Mouse (Mus musculus) neural tube, embryonic 11.5 days (tissue): Measurements from ENCODE around the gene Afm. TPM values are rescaled to one million over a fixed set of nuclear protein-coding genes. Genes with fewer than 3 reads are reported as not detected.

Experiments
- ATAC-seq: fragments of 200-750 bp; cut with Nextera tagmentation; 2 replicates; pipeline ENCODE4 v1.8.0; 2017; ENCODE audit warnings: moderate number of reproducible peaks, mild to moderate bottlenecking, moderate TSS enrichment, moderate library complexity; ENCODE audit not compliant: insufficient read depth, low FRiP score, low TSS enrichment
- DNase-seq: peaks from one replicate; pipeline ENCODE4 v3.0.0-alpha.2; 2015; ENCODE audit warnings: low spot score
- H3K27ac ChIP-seq: fragments of 300-500 bp; sonication (generic); 2 replicates; pipeline ENCODE4 v1.5.1; 2014; ENCODE audit warnings: low read depth, mild to moderate bottlenecking, low read length
- H3K27me3 ChIP-seq: fragments of 300-500 bp; sonication (generic); 2 replicates; pipeline ENCODE4 v1.6.1; 2014; ENCODE audit warnings: mild to moderate bottlenecking, low read length, mixed read lengths; ENCODE audit not compliant: control insufficient read depth, insufficient read depth
- H3K36me3 ChIP-seq: fragments of 300-500 bp; sonication (generic); 2 replicates; pipeline ENCODE4 v1.6.1; 2014; ENCODE audit warnings: mild to moderate bottlenecking, low read length, moderate library complexity, mixed read lengths; ENCODE audit not compliant: control insufficient read depth, insufficient read depth
- H3K4me1 ChIP-seq: fragments of 300-500 bp; sonication (generic); 2 replicates; pipeline ENCODE4 v1.6.1; 2014; ENCODE audit warnings: low read length, mixed read lengths; ENCODE audit not compliant: control insufficient read depth, insufficient read depth
- H3K4me2 ChIP-seq: fragments of 300-500 bp; sonication (generic); 2 replicates; pipeline ENCODE4 v1.6.1; 2014; ENCODE audit warnings: low read depth, mild to moderate bottlenecking, moderate library complexity
- H3K4me3 ChIP-seq: fragments of 300-500 bp; sonication (generic); 2 replicates; pipeline ENCODE4 v1.5.1; 2014; ENCODE audit warnings: low read depth, low read length
- H3K9ac ChIP-seq: fragments of 300-500 bp; sonication (generic); 2 replicates; pipeline ENCODE4 v1.6.1; 2014; ENCODE audit warnings: mild to moderate bottlenecking, low read length
- H3K9me3 ChIP-seq: fragments of 300-500 bp; sonication (generic); 2 replicates; pipeline ENCODE4 v1.6.1; 2016; ENCODE audit warnings: low read length; ENCODE audit not compliant: control insufficient read depth
- WGBS: fragments of 180-500 bp; shearing (Covaris S2); extraction: QIAGEN DNeasy Blood & Tissue Kit; methylation state at CpG from one replicate; pipeline ENCODE4 v1.1.7; 2014; 5-methylcytosine and 5-hydroxymethylcytosine counted together
- polyA plus RNA-seq: library from polyadenylated mRNA; unstranded; fragments of >200 nt; fragmentation: Nextera tagmentation; extraction: Ambion mirVana; gene quantifications from 2 replicates; pipeline ENCODE4 v1.2.1, GENCODE M21; 2014

The Afm gene
- polyA plus RNA-seq, 1 experiment from 2014 or later, result not detected

GRCm38 (mm10) chr5:90565205-90565604 is 46.5 kb downstream of the Afm start:
- Histone ChIP-seq H3K9ac (no peak overlapping the region), H3K27me3 (no peaks in the 10 kb centered on the region), H3K4me2 (no peak overlapping the region), H3K36me3 (no peaks in the 10 kb centered on the region), H3K4me1 (no peaks in the 10 kb centered on the region), H3K27ac (no peak overlapping the region), H3K9me3 (no peaks in the 10 kb centered on the region), H3K4me3 (no peak overlapping the region)
- ATAC-seq, result no peak
- WGBS, result 89% methylated on average over 6 of the region's 6 CpGs
- no peak for DNase-seq

DNA sequence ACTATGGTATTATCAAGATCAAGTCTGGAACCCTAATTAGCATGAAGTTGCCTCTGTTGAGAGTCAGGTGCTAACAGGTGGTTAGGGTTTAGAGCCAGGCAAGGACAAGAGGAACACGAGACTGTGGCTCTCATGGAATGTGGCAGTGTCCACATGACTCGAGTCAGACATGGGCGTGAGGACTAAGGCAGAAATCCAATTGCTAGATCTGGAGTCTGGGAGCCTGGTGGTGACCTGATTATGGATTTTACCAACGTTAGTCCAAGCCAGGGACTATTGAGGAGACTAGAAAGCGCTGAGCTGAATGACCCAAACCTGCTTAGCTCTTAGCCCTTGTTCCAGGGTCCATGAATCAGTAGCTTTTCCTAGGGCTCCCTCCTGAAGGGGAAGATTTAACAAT is 49.1 kb downstream of the Afm start:
- Histone ChIP-seq H3K36me3 (no peaks in the 10 kb centered on the region), H3K9me3 (no peaks in the 10 kb centered on the region)
- WGBS, result 80% methylated on average over 5 of the region's 5 CpGs

DNA sequence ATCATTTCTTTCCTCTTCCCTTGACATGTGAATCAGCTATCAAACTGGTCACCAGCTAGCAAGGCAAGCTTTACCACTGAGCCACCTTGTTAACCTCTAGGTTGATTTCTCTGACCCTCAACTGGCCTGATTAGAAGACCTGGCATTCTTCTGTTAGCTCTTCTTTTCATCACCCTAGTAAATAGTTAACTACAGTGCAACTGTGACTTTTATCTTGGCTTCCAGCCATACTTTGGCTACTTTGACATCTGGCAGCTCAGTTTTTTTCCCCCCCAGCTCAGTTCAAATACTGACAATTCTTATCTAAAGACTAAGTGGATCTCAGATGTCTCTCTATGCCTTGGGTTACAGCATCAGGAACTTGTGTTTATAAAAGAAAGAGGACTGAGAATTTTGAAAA is 49.6 kb downstream of the Afm start:
- H3K9ac ChIP-seq, result no peak overlapping the region
- H3K4me1 ChIP-seq, result no peaks in the 10 kb centered on the region
- H3K36me3 ChIP-seq, result no peaks in the 10 kb centered on the region
- H3K9me3 ChIP-seq, result no peaks in the 10 kb centered on the region
- no peak overlapping the region for H3K4me3 ChIP-seq
- no peak overlapping the region for H3K4me2 ChIP-seq
- no peaks in the 10 kb centered on the region for H3K27me3 ChIP-seq
- no peak overlapping the region for H3K27ac ChIP-seq
- ATAC-seq (no peak), DNase-seq (no peak)

More for the DNA sequence above, 49.1 kb downstream of the Afm start:
- Histone ChIP-seq H3K27ac (no peak overlapping the region), H3K4me3 (no peak overlapping the region), H3K4me2 (no peak overlapping the region), H3K9ac (no peak overlapping the region), H3K27me3 (no peaks in the 10 kb centered on the region), H3K4me1 (no peaks in the 10 kb centered on the region)
- ATAC-seq (no peak), DNase-seq (no peak)

- Histone ChIP-seq H3K9me3 (no peaks in the 10 kb centered on the region), H3K36me3 (no peaks in the 10 kb centered on the region), H3K4me1 (no peaks in the 10 kb centered on the region), H3K27me3 (no peaks in the 10 kb centered on the region), H3K4me2 (no peak overlapping the region), H3K27ac (no peak overlapping the region), H3K9ac (no peak overlapping the region), H3K4me3 (no peak overlapping the region)
- ATAC-seq (no peak), DNase-seq (no peak)
- WGBS, result 37% methylated on average over 3 of the region's 3 CpGs
These were observed 52.5 kb downstream of the Afm start for GRCm38 (mm10) chr5:90571216-90571615.

- Histone ChIP-seq H3K9ac (no peak overlapping the region), H3K27me3 (no peaks in the 10 kb centered on the region), H3K4me3 (no peak overlapping the region), H3K27ac (no peak overlapping the region), H3K4me2 (no peak overlapping the region), H3K36me3 (no peaks in the 10 kb centered on the region), H3K9me3 (no peaks in the 10 kb centered on the region), H3K4me1 (no peaks in the 10 kb centered on the region)
- DNase-seq (no peak), ATAC-seq (no peak)
- 87% methylated on average over 9 of the region's 9 CpGs for WGBS
These were observed 59.0 kb downstream of the Afm start for GRCm38 (mm10) chr5:90577751-90578150.

- ATAC-seq (no peak), DNase-seq (no peak)
- Histone ChIP-seq H3K4me3 (no peak overlapping the region), H3K4me2 (no peak overlapping the region), H3K4me1 (no peaks in the 10 kb centered on the region), H3K27me3 (no peaks in the 10 kb centered on the region), H3K9ac (no peak overlapping the region), H3K36me3 (no peaks in the 10 kb centered on the region), H3K27ac (no peak overlapping the region), H3K9me3 (no peaks in the 10 kb centered on the region)
- 91% methylated on average over 9 of the region's 9 CpGs for WGBS
These were observed 60.8 kb downstream of the Afm start for GRCm38 (mm10) chr5:90579556-90579955.

- H3K27ac ChIP-seq, result no peak overlapping the region
- 90% methylated on average over 6 of the region's 6 CpGs for WGBS
- no peaks in the 10 kb centered on the region for H3K9me3 ChIP-seq
- no peaks in the 10 kb centered on the region for H3K27me3 ChIP-seq
- ATAC-seq (no peak), DNase-seq (no peak)
- no peak overlapping the region for H3K9ac ChIP-seq
- no peaks in the 10 kb centered on the region for H3K36me3 ChIP-seq
- no peak overlapping the region for H3K4me3 ChIP-seq
- H3K4me1 ChIP-seq, result no peaks in the 10 kb centered on the region
- no peak overlapping the region for H3K4me2 ChIP-seq
These were observed 63.4 kb downstream of the Afm start for GRCm38 (mm10) chr5:90582179-90582578.

GRCm38 (mm10) chr5:90584799-90585198 is 66.1 kb downstream of the Afm start:
- H3K9ac ChIP-seq, result no peak overlapping the region
- H3K27ac ChIP-seq, result no peak overlapping the region
- H3K4me3 ChIP-seq, result no peak overlapping the region
- H3K36me3 ChIP-seq, result no peaks in the 10 kb centered on the region
- no peaks in the 10 kb centered on the region for H3K4me1 ChIP-seq
- WGBS, result 84% methylated on average over 7 of the region's 7 CpGs
- DNase-seq, result no peak
- ATAC-seq, result no peak
- H3K4me2 ChIP-seq, result no peak overlapping the region
- no peaks in the 10 kb centered on the region for H3K27me3 ChIP-seq
- no peaks in the 10 kb centered on the region for H3K9me3 ChIP-seq

GRCm38 (mm10) chr5:90586511-90586910 is 67.8 kb downstream of the Afm start:
- H3K4me3 ChIP-seq, result no peak overlapping the region
- H3K4me2 ChIP-seq, result no peak overlapping the region
- WGBS, result 71% methylated on average over 5 of the region's 5 CpGs
- H3K4me1 ChIP-seq, result no peaks in the 10 kb centered on the region
- H3K27ac ChIP-seq, result no peak overlapping the region
- no peaks in the 10 kb centered on the region for H3K27me3 ChIP-seq
- ATAC-seq (no peak), DNase-seq (no peak)
- no peaks in the 10 kb centered on the region for H3K36me3 ChIP-seq
- H3K9ac ChIP-seq, result no peak overlapping the region
- no peaks in the 10 kb centered on the region for H3K9me3 ChIP-seq
